Mouse (Mus musculus) T-cell, adult 2 months (primary cell): ENCODE measurements around the gene Prpsap2.
A peak's percentile ranks its signal among the peaks of the same experiment; 100 is the strongest.
"Not testable (repeated sequence)": the region's sequence is repeated elsewhere in the genome, so short reads cannot be mapped to it uniquely, and the experiment has no call there.

Experiments used
- DNase-seq: peaks from one replicate; pipeline ENCODE4 v3.0.0; 2022; ENCODE audit warnings: low spot score

The Prpsap2 gene

DNA sequence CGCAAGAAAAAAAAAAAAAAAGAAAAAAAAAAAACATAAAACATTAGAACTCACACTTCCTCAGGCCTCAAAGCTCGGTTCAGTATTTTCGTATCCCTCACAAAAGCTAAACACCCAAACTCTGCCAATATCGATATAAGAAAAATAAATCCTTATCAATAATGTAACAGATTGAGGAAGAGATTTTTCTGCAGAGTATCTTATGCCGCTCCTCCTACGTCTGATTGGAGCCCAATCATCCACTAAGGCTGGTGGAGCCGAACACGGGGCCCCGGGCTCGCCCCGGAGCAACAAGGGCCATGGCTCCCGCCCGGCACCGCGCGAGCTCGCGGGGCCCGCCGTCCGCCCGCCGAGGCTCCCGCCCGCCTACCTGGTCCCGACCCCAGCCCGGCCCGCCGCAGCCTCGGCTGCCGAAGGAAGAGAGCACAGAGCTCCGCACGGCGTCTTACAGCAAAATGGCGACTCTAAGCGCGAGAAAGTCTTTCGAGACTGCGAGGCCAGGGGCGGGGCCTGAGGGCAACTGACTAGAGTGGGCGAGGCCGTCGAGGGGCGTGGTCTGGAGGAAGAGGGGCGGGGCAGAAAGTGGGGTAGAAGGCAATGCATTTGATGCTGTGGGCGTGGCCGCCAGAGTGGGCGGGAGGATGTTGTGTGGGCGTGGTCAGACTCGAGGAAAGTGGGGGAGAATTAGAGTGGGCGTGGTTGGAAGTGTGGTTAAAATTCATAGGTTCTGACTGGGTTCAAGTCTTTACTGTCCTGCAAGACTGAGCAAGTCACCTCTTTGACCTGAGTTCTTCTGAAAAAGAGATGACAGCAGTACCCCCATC is at the start of gene Prpsap2:
Gene Prpsap2 (minus strand): TSS at position 505 of the 824 bp plus-strand sequence.
- peak; percentile 99 for DNase-seq

DNA sequence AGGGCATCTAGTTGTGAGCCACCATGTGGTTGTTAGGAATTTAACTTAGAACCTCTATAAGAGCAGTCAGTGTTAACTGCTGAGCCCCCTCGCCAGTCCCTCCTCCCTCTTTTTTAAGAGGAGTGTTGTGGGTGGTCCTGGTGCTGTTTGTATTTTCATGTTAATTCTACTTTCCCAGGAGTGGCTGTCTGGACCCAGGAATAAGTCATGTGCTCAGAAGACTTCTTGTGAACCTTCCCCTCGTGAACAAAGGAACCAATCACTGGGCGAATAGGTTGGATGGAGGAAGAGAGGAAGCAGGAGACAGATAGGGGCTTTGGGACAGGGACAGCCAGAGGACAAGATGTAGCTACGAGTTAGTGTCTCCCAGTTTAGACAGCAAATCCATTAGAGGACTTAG is 47.9 kb upstream of the Prpsap2 start:
- no peak for DNase-seq

GRCm38 (mm10) chr11:61808551-61809117 is 46.7 kb upstream of the Prpsap2 start:
- DNase-seq: no peak

DNA sequence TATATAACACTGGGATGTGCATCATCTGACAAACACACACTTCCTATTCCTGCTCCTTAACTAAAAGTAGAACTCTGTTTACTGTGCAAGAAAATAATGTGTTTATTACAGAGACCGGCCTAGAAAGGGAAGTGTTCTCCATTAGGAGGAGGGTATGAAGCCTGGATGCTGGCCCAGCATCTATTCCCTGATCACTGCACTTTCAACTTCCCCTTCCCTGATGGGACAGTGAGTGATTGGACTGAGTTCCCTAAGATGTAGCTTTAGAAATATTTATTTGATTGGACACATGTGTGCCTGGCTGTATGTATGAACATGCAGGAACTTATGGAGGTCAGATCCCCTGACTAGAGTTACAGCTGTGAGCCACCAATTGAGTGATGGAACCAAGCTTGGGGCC is 31.6 kb upstream of the Prpsap2 start:
- DNase-seq: no peak

DNA sequence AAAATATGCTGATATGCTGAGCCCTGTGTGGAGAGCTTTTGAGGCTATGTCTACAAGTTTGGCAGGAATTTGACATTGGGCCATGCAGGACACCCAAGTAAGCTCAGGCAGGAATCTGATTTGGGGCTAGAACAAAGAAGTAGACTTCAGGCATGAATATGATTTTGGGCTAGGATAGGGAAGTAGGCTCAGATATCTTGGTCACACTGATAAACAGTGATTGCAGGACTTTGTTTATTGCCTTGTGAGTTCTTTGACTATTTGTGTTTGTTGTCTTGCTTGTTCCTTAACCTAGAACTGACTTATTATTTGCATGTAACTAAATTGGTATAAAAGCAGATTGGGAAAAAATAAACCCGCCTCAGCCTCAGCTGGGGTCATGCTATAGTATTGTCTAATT is 26.7 kb upstream of the Prpsap2 start:
- DNase-seq: no peak

DNA sequence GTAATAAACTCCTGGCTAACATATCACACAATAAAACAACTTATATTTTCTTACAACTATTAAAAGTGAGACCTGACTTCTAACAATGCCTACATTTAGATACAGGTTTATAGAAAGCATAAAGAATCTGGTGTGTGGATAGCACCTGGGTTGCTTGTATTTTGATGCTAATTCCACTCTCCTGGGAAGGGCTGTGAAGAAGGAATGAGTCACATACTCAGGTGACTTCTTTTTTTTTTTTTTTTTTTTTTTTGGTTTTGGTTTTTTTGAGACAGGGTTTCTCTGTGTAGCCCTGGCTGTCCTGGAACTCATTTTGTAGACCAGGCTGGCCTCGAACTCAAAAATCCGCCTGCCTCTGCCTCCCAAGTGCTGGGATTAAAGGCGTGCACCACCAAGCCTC is 20.6 kb upstream of the Prpsap2 start:
- not testable (repeated sequence) for DNase-seq

DNA sequence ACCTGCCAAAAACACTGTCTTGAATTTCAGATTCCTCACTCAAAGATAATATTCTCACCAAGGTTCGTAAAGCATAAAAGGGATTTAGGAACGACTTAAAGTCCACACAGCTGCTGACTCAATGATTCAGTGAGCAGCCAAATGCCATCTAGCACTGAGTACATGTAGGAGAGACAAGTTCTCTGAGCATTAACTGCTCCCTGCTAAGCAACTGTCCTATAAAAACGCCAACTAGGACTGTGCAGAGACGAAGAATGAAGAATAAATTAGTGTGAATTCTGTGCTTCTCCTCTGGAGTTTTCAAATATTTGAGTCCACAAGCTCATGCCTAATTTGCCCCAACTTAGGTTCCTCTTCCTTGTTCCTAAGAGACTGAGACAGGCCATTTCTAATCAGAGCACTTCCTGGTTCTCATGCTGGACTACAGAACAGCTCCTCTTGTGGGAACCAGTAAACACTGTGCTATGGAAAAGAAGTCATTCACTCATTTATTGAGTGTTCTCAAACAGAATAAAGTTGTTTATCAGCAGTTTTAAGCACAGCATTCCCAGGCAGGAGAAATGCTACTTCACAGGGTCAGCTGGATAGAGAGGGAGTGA is 12.8 kb upstream of the Prpsap2 start:
- no peak for DNase-seq

DNA sequence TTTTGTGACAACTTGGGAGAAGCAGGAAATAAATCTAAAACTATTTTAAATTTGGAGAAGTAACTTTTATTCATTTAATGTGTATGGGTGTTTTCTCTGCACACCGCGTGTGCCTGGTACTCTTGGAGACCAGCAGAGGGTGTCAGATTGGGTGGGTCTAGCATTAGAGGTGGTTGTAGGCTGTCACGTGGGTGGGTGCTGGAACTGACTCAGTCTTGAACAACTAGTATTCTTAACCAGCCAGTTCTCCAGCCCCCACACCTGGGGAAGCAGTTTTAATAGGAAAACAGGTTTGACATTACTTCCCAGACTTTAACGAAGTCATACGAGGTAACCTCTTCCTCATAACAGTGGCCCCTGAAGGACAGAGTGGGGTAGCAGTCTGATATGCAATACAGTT is 1.4 kb downstream of the Prpsap2 start:
- peak; percentile 35 for DNase-seq

GRCm38 (mm10) chr11:61757151-61757550 is 4.7 kb downstream of the Prpsap2 start:
- DNase-seq: no peak

DNA sequence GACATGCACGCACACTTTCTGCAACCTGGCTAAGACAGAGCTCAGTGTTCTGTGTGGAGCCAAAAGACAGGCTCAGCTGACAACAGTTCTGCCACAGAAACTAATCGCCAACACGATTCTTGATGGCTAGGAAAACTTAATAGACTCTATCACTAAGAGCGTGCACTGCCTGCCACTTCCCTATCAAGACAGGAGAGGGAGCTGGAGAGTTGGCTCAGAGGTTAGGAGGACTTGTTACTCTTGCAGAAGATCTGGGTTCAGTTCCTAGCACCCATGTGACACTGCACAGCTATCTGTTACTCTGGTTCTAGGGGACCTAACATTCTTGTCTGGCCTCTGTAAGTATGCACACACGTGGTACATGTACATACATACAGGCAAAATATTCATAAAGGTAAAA is 10.3 kb downstream of the Prpsap2 start:
- DNase-seq: no peak

DNA sequence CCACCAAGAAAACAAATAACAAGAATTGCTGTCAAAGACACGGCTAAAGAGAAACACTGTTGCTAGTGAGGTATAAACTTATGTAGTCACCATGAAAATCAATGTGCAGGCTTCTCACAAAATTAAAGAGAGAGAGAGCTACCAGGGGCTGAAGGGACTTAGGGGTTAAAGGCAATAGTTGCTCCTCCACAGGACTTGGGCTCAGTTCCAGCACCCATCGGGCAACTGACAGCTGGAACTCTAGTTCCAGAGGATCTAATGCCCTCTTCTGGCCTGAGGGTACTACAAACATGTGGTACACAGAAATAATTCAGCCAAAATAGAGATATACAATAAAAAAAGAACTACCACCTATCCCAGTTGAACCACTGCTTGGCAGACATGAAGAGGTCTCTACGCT is 14.7 kb downstream of the Prpsap2 start:
- DNase-seq: no peak

GRCm38 (mm10) chr11:61745781-61746180 is 16.1 kb downstream of the Prpsap2 start:
- no peak for DNase-seq

- no peak for DNase-seq
Measured at GRCm38 (mm10) chr11:61744460-61744859, 17.4 kb downstream of the Prpsap2 start.

- DNase-seq: no peak
Measured at GRCm38 (mm10) chr11:61743768-61744167, 18.1 kb downstream of the Prpsap2 start.

GRCm38 (mm10) chr11:61740500-61740899 is 21.4 kb downstream of the Prpsap2 start:
- DNase-seq: no peak

DNA sequence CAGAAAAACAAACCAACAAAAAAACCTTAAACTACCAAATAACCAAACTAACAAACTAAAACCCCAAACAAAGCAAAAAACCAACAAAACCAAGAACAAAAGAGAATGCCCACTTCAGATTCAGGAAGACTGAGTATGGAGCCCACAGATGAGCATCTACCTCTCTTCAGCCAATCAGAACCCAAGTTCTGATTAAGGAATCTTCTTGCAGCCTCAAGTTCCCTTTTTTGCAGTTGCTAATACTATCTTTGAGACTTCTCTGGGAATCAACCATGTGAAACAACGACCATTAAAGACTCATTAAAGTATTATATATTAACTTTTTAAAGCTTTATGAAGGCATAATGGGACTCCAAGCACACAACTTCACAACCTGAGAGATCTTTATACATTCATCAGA is 24.6 kb downstream of the Prpsap2 start:
- DNase-seq: no peak

- no peak for DNase-seq
Measured at GRCm38 (mm10) chr11:61732672-61733071, 29.2 kb downstream of the Prpsap2 start.

GRCm38 (mm10) chr11:61728037-61728436 is 33.9 kb downstream of the Prpsap2 start:
- no peak for DNase-seq

DNA sequence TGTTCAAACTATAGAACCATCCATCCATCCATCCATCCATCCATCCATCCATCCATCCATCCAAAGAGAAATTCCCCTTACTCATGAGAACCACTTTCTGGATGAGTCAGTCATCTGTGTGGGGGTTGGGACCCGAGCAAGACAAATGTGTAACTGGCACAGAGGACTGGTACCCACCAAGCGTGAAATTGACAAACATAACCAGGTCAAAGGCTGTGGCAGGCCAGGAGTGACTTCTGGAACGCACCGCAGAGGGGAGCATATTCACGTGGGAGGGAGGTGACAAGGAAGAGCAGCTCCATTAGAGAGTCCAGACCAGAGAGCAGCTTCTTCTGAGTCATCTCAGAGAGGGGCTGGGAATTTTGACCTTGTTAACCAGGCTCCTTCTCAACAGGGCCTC is 39.8 kb downstream of the Prpsap2 start:
- DNase-seq: no peak

- no peak for DNase-seq
Measured at GRCm38 (mm10) chr11:61720636-61721035, 41.3 kb downstream of the Prpsap2 start, which contains the start of gene Slc5a10. Slc5a10 (minus strand) TSS chr11:61720826.

DNA sequence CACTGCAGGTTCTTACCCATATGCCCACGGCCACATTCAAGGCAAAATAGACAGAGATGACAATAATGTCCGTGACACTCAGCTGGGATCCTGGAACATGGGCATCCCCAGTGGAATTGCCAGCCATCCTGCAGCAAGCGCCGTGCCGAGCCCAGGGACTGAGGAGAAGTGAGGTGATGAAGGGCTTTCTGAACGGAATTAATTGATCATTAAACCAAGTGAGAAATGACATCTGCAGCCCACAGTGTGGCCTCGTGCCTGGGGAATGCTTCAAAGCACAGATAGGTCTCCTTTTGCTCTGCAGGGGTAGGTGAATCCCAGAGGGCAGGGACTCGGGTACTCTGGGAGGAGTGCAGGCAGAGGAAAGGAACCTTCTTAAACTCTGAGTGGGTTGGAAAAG is 42.1 kb downstream of the Prpsap2 start:
- no peak for DNase-seq

DNA sequence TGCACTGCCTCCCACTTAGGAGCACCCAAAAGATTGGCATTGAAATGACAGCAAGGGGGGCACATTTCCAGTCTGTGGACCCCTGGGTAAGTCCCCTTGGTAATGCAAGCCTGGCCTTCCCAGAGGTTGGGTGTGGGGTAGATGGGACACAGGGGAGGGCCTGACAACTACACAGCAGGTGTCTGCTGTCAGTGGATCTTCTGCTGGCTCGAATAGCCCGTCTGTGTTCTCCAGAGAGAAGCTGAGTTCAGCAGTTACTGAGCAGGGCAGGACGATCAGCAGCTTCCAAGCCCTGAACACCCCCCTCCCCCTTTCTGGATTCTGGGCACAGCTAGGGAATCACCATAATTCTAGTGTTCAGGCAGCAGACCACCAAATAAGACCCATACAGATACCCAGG is 42.5 kb downstream of the Prpsap2 start:
- no peak for DNase-seq

- no peak for DNase-seq
Measured at GRCm38 (mm10) chr11:61717990-61718389, 43.9 kb downstream of the Prpsap2 start.
